Comparison of ENCODE assay signal across 18 mouse cellular contexts in the genomic region with DNA sequence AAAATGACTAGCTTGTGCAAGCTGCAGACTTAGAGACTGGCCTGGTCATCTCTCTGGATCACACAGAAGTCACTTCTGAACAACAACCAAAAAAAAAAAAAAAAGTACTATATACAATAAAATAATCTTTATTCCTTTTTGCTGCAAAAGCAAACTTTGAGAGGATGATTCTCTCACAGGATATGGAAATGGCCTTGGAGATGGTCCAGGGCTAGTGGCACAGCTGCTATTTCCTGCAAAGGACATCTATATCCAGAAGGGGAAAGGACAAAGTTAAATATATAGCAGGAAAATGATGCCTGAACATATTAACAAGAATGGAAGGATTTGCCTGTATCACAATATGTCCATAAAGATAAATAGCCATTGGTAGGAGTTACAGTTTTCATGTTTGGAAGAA.
DNase-seq lines count a peak whose midpoint lies in the region; ATAC-seq and TF ChIP-seq lines count a peak whose summit lies in the region.
"Had no signal": no experiment of that assay in that cellular context is flagged by ENCODE, and none has a peak within 500 bp of the region (broad histone marks: within the 10 kb centered on the region; RNA-seq: fewer than 3 reads in every experiment).

No protein-coding gene starts in this region.

- no peaks in the 10 kb centered on the region for H3K36me3 ChIP-seq in heart, adult 2 months (ENCODE audit: control insufficient read depth, insufficient read depth, low read length)
- H3K36me3 ChIP-seq in heart, embryonic 12.5 days, result 0 out of 2 replicates have a peak, but pooled peaks cover 5% of the 10 kb centered on the region
- no peaks in the 10 kb centered on the region; the same call in 1 of the 2 replicates for H3K36me3 ChIP-seq in kidney, adult 2 months (ENCODE audit: control insufficient read depth, insufficient read depth, low read length)
- H3K36me3 ChIP-seq: hindbrain, embryonic 13.5 days had no signal

- DNase-seq in heart, adult 2 months, result no peak
- peak; percentile 17 to 19 for DNase-seq in kidney, postnatal 36 days
- no peak for DNase-seq in kidney, adult 2 months
- peak; percentile 26 for DNase-seq in lung, postnatal 10 days
- no peak for DNase-seq in lung, postnatal 36 days
- DNase-seq: adrenal gland, postnatal 14 days; cerebellum, adult 11-12 months; cerebellum, adult 9-10 months; cerebellum, postnatal 25 days; gastrocnemius, postnatal 10 days; heart, postnatal 10 days had no signal

- no peak overlapping the region for H3K9ac ChIP-seq in heart, adult 2 months (ENCODE audit: low read depth, low read length)
- no peak overlapping the region for H3K9ac ChIP-seq in heart, embryonic 12.5 days
- H3K9ac ChIP-seq: embryonic facial prominence, embryonic 12.5 days; forebrain, embryonic 15.5 days; hindbrain, embryonic 13.5 days had no signal

- H3K9me3 ChIP-seq in heart, embryonic 12.5 days (replicated peaks), result peaks cover 13% of the 10 kb centered on the region

- no peak for TF ChIP-seq CTCF in heart, adult 2 months (IDR thresholded peaks at IDR 0.05)
- TF ChIP-seq CTCF in kidney, adult 2 months (conservative IDR thresholded peaks at IDR 0.05; ENCODE audit: insufficient read depth, insufficient read length, low read depth, low read length), result no peak

- H3K27ac ChIP-seq in heart, adult 2 months, result peak overlapping the region; percentile 57
- no peak overlapping the region for H3K27ac ChIP-seq in heart, embryonic 12.5 days (ENCODE audit: poor library complexity, severe bottlenecking)
- H3K27ac ChIP-seq in kidney, adult 2 months (ENCODE audit: insufficient read depth, low read depth, low read length), result no peak overlapping the region
- H3K27ac ChIP-seq: embryonic facial prominence, embryonic 12.5 days; forebrain, embryonic 15.5 days; hindbrain, embryonic 13.5 days had no signal

- no peaks in the 10 kb centered on the region; the same call in 1 of the 2 replicates for H3K4me1 ChIP-seq in heart, adult 2 months (ENCODE audit: control insufficient read depth, insufficient read depth, low read length)
- peaks cover 4% of the 10 kb centered on the region for H3K4me1 ChIP-seq in heart, embryonic 12.5 days (replicated peaks)
- H3K4me1 ChIP-seq in kidney, adult 2 months (ENCODE audit: control insufficient read depth, insufficient read depth, low read length), result no peaks in the 10 kb centered on the region

- no peak overlapping the region for H3K4me2 ChIP-seq in heart, embryonic 12.5 days
- H3K4me2 ChIP-seq: embryonic facial prominence, embryonic 12.5 days; forebrain, embryonic 15.5 days; hindbrain, embryonic 13.5 days had no signal

- H3K79me2 ChIP-seq in heart, adult 2 months (replicated peaks; ENCODE audit: control insufficient read depth, insufficient read depth, low read length), result no peaks in the 10 kb centered on the region

- no peak overlapping the region for H3K4me3 ChIP-seq in heart, adult 2 months
- no peak overlapping the region for H3K4me3 ChIP-seq in heart, embryonic 12.5 days
- H3K4me3 ChIP-seq in kidney, adult 2 months (ENCODE audit: insufficient read depth, low read depth, low read length), result no peak overlapping the region
- H3K4me3 ChIP-seq: embryonic facial prominence, embryonic 12.5 days; forebrain, embryonic 15.5 days; hindbrain, embryonic 13.5 days had no signal

- no peak for TF ChIP-seq EP300 in heart, adult 2 months (IDR thresholded peaks at IDR 0.05; ENCODE audit: insufficient read depth, low read depth, low read length)

- intact Hi-C loops in heart, adult 2 months (cut with DNase I), result no loop called here

- no peaks in the 10 kb centered on the region for H3K27me3 ChIP-seq in heart, adult 2 months (ENCODE audit: control insufficient read depth, insufficient read depth, low read length)
- H3K27me3 ChIP-seq in heart, embryonic 12.5 days (replicated peaks), result no peaks in the 10 kb centered on the region
- H3K27me3 ChIP-seq in kidney, adult 2 months (replicated peaks; ENCODE audit: control insufficient read depth, insufficient read depth, low read length), result no peaks in the 10 kb centered on the region
- H3K27me3 ChIP-seq: CH12.LX; embryonic facial prominence, embryonic 12.5 days; forebrain, embryonic 15.5 days; hindbrain, embryonic 13.5 days; Patski had no signal

- no peak for TF ChIP-seq POLR2A in heart, adult 2 months (IDR thresholded peaks at IDR 0.05; ENCODE audit: insufficient read depth, low read depth, low read length)
- no peak for TF ChIP-seq POLR2A in kidney, adult 2 months (IDR thresholded peaks at IDR 0.05; ENCODE audit: low read depth, low read length)

- ATAC-seq in heart, embryonic 12.5 days (ENCODE audit: insufficient number of reproducible peaks, low FRiP score), result no peak
- ATAC-seq: activated CD4-positive, CD25-positive, alpha-beta regulatory T cell, adult 4 months; forebrain, embryonic 15.5 days; Patski had no signal

Comparison
In these comparisons a context has a peak if more than half of its experiments do, and no peak if none do; other contexts are left out.
1. DNase-seq: peak in kidney, postnatal 36 days (2 of 2) and lung, postnatal 10 days (single experiment); none in heart, adult 2 months (0 of 2), kidney, adult 2 months (single experiment) and lung, postnatal 36 days (single experiment).